Mouse (Mus musculus) small intestine, adult 2 months (tissue): Measurements from ENCODE around the gene Rbp1.

Experiments
- CTCF ChIP-seq: fragments of 200-500 bp; IDR thresholded peaks from 2 replicates; pipeline ENCODE4 v1.5.1; 2012; ENCODE audit warnings: low read depth, mild to moderate bottlenecking, control low read depth, inconsistent platforms, low read length, moderate library complexity, mixed read lengths; ENCODE audit not compliant: insufficient replicate concordance, insufficient read length; ENCODE audit errors: extremely low read depth
- POLR2A ChIP-seq: fragments of 200-500 bp; IDR thresholded peaks from 2 replicates; pipeline ENCODE4 v1.6.1; 2012; ENCODE audit warnings: low read depth, mild to moderate bottlenecking, control low read depth, inconsistent platforms, low read length, moderate library complexity

- TF ChIP-seq CTCF (no peak), POLR2A (no peak)
Measured at GRCm38 (mm10) chr9:98433956-98434588, 11.3 kb downstream of the Rbp1 start.
